ENCODE assay signal across 9 mouse cellular contexts in the genomic region with DNA sequence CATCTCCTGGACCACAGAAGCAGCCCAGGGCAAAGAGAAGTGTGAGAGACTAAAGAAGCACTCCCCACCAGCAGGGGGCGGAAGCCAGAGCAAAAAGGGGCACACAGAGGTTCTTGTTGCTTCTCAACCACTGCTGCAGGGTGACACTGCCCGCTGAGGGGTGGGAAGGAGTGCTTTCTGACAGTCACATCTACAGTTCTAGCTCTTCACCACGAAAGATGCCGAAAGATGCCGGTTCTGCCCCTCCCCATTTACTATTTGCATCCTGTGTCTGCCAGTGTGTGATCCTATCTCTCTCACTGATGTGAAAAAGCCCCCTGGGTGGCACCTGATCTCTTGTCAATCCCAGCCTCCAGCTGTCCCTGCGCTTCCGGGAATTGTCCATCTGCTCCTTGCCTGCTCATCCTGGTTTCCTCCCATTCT.
DNase-seq lines count a peak whose midpoint lies in the region; ATAC-seq and TF ChIP-seq lines count a peak whose summit lies in the region.
"Had no signal": no experiment of that assay in that cellular context is flagged by ENCODE, and none has a peak within 500 bp of the region (broad histone marks: within the 10 kb centered on the region; RNA-seq: fewer than 3 reads in every experiment).

No protein-coding gene starts in this region.

- intact Hi-C loops in heart, adult 2 months (cut with DNase I), result loop anchor here (2.0 kb wide), 1 partner anchor 70 kb away; no protein-coding TSS in a partner anchor
- intact Hi-C loops in heart, postnatal 25 days (cut with DNase I), result no loop called here

- WGBS in heart, adult 2 months, result 55% methylated on average over 7 of the region's 7 CpGs
- 42% methylated on average over 7 of the region's 7 CpGs for WGBS in lung, embryonic 15.5 days

- TF ChIP-seq EP300 in heart, adult 2 months (IDR thresholded peaks at IDR 0.05; ENCODE audit: insufficient read depth, low read depth, low read length), result no peak

- H3K36me3 ChIP-seq in heart, adult 2 months (ENCODE audit: control insufficient read depth, insufficient read depth, low read length), result no peaks in the 10 kb centered on the region
- H3K36me3 ChIP-seq in lung, embryonic 15.5 days, result no peaks in the 10 kb centered on the region
- H3K36me3 ChIP-seq: neural tube, embryonic 13.5 days had no signal

- TF ChIP-seq POLR2A in heart, adult 2 months (IDR thresholded peaks at IDR 0.05; ENCODE audit: insufficient read depth, low read depth, low read length), result no peak

- no peak overlapping the region for H3K27ac ChIP-seq in heart, adult 2 months
- H3K27ac ChIP-seq in lung, embryonic 15.5 days, result 0 out of 2 replicates have a peak overlapping the region, but pooled peaks have one; percentile 71
- H3K27ac ChIP-seq: neural tube, embryonic 13.5 days had no signal

- DNase-seq in heart, adult 2 months, result no peak
- DNase-seq in heart, postnatal 25 days (ENCODE audit: low spot score), result no peak
- DNase-seq in right cerebral cortex, postnatal 4 days, result peak; percentile 41
- DNase-seq in right cerebral cortex, adult 18-20 months, result no peak
- peak; percentile 57 for DNase-seq in embryo, embryonic 11 days
- DNase-seq in thymus, postnatal 25 days, result peak; percentile 52
- no peak for DNase-seq in left cerebral cortex, adult 9 months (ENCODE audit: low spot score in 2 of 2)

- H3K4me3 ChIP-seq in heart, adult 2 months, result no peak overlapping the region
- no peak overlapping the region for H3K4me3 ChIP-seq in lung, embryonic 15.5 days
- H3K4me3 ChIP-seq: neural tube, embryonic 13.5 days had no signal

- peak; percentile 61 for TF ChIP-seq CTCF in heart, adult 2 months (IDR thresholded peaks at IDR 0.05)

- H3K79me2 ChIP-seq in heart, adult 2 months (replicated peaks; ENCODE audit: control insufficient read depth, insufficient read depth, low read length), result no peaks in the 10 kb centered on the region

- no peak overlapping the region for H3K4me2 ChIP-seq in lung, embryonic 15.5 days
- H3K4me2 ChIP-seq: neural tube, embryonic 13.5 days had no signal

- ATAC-seq in lung, embryonic 15.5 days (ENCODE audit: borderline replicate concordance, extremely low read depth, low FRiP score, low TSS enrichment), result peak; percentile 23; the same call in 1 of the 2 replicates

- H3K4me1 ChIP-seq in heart, adult 2 months (ENCODE audit: control insufficient read depth, insufficient read depth, low read length), result peaks cover 3% of the 10 kb centered on the region
- peaks cover 11% of the 10 kb centered on the region; the same call in 1 of the 2 replicates for H3K4me1 ChIP-seq in lung, embryonic 15.5 days

- H3K27me3 ChIP-seq in heart, adult 2 months (ENCODE audit: control insufficient read depth, insufficient read depth, low read length), result no peaks in the 10 kb centered on the region
- no peaks in the 10 kb centered on the region for H3K27me3 ChIP-seq in lung, embryonic 15.5 days
- H3K27me3 ChIP-seq: neural tube, embryonic 13.5 days had no signal

- H3K9ac ChIP-seq in heart, adult 2 months (ENCODE audit: low read depth, low read length), result no peak overlapping the region
- H3K9ac ChIP-seq in lung, embryonic 15.5 days, result no peak overlapping the region
- H3K9ac ChIP-seq: neural tube, embryonic 13.5 days had no signal

- H3K9me3 ChIP-seq in lung, embryonic 15.5 days, result no peaks in the 10 kb centered on the region
- H3K9me3 ChIP-seq: neural tube, embryonic 13.5 days had no signal

Comparison
In these comparisons a context has a peak if more than half of its experiments do, and no peak if none do; other contexts are left out.
1. DNase-seq: peak in right cerebral cortex, postnatal 4 days (single experiment), embryo, embryonic 11 days (single experiment) and thymus, postnatal 25 days (single experiment); none in heart, adult 2 months (0 of 2), heart, postnatal 25 days (single experiment), right cerebral cortex, adult 18-20 months (single experiment) and left cerebral cortex, adult 9 months (0 of 2).